Mouse (Mus musculus): ENCODE data around the gene Ccdc6. TPM values are rescaled to one million over a fixed set of nuclear protein-coding genes. Genes with fewer than 3 reads are reported as not detected.

Gene Ccdc6
- polyA plus RNA-seq, 1 experiment from 2014 or later: 17.5 TPM

DNA sequence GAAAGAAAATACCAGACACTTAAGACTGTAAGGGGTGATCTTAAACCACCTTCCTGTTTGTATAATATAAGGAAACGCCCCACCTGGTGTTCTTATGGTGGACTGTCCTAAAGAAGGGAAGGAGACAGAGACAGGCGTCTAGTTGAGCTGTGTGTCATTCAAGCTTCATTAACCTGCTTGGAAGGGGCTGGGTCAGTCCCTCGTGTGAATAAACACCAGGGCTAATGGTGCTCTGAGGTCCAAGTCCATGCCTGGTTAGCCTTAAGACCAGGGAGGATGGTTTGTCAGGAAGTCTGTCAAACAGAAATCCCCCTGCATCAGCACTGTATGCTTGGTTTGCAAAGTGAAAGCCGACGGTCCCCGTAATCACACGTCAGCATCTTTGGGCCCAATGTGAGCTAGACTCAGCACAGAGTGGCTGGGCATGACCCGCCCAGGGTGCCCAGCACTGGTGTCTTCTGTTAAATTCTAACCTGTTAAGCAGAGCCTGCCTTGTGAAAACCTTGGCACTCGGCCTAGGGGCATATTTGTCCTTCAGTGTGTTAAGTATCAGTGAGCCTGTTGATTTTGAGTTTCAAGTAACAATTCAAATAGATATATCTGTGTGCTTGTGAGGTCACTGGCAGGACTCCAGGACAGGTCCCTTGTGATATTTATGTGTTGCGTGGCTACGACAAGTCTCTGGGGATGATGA is 84.5 kb downstream of the Ccdc6 start:
- H3K9ac ChIP-seq (replicated peaks): no peak overlapping the region
- peaks cover 13% of the 10 kb centered on the region for H3K36me3 ChIP-seq
- no peak overlapping the region for H3K27ac ChIP-seq (replicated peaks)
- H3K4me3 ChIP-seq: no peak overlapping the region
- no peaks in the 10 kb centered on the region for H3K27me3 ChIP-seq
- no peaks in the 10 kb centered on the region for H3K9me3 ChIP-seq
- peaks cover 9% of the 10 kb centered on the region for H3K4me1 ChIP-seq
- no peak overlapping the region for H3K4me2 ChIP-seq (replicated peaks)
- ATAC-seq (replicated peaks): no peak
- 82% methylated on average over 11 of the region's 11 CpGs for WGBS

DNA sequence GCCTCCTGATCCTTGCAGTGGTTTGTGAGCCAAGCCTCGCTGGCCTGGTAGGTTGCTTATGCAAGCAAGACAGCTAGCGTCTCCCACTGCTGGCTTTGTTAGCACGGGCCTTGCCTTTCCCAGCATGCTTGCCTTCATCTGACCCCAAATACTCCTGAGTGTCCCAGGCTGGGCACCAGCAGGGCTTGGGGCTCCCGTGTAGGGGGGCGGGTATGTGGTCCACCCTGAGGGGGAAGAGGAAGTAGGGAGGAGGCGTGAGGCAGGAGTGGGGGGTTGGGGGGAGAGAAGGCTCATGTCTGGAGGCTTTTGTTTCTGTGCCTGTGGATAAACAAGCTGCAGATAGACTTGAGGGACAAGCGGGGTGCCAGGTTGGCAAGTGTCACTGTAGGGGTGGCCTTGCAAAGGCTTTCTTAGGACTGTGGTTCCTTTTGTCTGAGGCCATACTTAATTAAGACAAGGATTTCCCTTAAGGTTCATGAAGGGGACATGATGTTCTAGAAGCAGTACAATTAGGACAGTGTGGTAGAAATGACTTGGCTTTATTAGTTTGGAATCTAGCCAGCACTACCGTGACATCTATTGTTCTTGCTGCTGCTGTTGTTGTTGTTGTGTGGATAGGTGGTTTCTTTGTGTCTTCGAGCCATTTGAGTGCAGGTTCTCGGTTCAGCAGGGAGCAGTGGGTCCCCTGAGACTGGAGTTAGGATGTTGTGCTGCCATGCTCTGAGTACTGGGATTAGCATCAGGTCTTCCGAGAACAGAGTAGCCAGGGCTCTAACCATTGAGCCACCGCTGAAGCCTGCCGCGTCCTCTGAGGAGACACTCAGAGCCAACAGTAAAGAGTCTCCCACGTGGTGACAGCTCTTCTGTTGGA is 86.5 kb downstream of the Ccdc6 start:
- 63% methylated on average over 15 of the region's 15 CpGs for WGBS

DNA sequence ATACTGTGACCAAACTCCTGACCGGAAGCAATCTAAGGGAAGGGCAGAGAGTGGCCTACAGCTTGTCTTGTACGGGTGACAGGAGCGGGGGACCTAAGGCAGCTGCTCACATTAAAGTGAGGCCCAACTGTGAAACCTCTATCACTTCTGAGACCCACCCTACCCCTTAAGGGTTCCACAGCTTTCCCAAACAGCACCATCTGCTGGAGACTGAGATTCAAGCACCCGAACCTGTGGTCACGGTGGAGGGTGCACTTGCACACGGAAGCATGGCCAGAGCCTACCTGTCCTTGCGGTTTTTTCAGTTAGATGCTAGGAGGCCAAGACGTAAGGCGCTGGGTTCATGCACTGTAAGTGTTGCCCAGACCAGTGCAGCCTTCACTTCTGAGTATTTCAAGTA is 89.2 kb downstream of the Ccdc6 start:
- H3K27me3 ChIP-seq: no peaks in the 10 kb centered on the region
- ATAC-seq (replicated peaks): no peak
- no peak overlapping the region for H3K4me2 ChIP-seq (replicated peaks)
- 81% methylated on average over 9 of the region's 9 CpGs for WGBS
- no peaks in the 10 kb centered on the region for H3K9me3 ChIP-seq
- no peak overlapping the region for H3K27ac ChIP-seq (replicated peaks)
- H3K4me3 ChIP-seq: no peak overlapping the region
- peaks cover 31% of the 10 kb centered on the region for H3K36me3 ChIP-seq
- no peak overlapping the region for H3K9ac ChIP-seq (replicated peaks)
- peaks cover 9% of the 10 kb centered on the region for H3K4me1 ChIP-seq

More for the DNA sequence above, 86.5 kb downstream of the Ccdc6 start:
- Histone ChIP-seq H3K4me1 (peaks cover 9% of the 10 kb centered on the region), H3K27me3 (no peaks in the 10 kb centered on the region), H3K4me3 (no peak overlapping the region), H3K27ac (replicated peaks) (peak overlapping the region; percentile 45; the same call in 1 of the 2 replicates), H3K4me2 (replicated peaks) (no peak overlapping the region), H3K36me3 (peaks cover 20% of the 10 kb centered on the region), H3K9me3 (no peaks in the 10 kb centered on the region), H3K9ac (replicated peaks) (no peak overlapping the region)
- ATAC-seq (replicated peaks): no peak

DNA sequence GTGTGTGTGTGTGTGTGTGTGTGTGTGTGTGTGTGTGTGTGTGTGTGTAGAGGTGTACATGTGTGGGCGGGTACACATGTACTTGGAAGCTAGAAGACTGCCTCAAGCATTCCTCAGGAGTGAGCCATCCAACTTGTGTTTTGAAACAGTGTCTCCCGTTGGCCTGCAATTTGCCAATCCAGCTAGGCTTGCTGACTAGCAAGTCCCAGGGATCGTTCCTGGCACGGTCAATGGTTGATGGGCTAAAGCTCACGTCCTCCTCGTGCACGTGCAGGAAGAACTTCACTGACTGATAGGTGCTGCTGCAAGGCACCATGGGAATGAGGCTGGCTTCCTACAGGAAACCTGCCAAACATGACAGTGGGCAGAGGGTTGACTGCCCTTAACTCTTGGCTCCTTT is 89.7 kb downstream of the Ccdc6 start:
- no peak overlapping the region for H3K4me3 ChIP-seq
- H3K9ac ChIP-seq (replicated peaks): no peak overlapping the region
- H3K4me2 ChIP-seq (replicated peaks): no peak overlapping the region
- H3K27me3 ChIP-seq: no peaks in the 10 kb centered on the region
- peaks cover 9% of the 10 kb centered on the region for H3K4me1 ChIP-seq
- H3K36me3 ChIP-seq: peaks cover 31% of the 10 kb centered on the region
- ATAC-seq (replicated peaks): no peak
- no peaks in the 10 kb centered on the region for H3K9me3 ChIP-seq
- WGBS: 97% methylated on average over 7 of the region's 7 CpGs
- H3K27ac ChIP-seq (replicated peaks): no peak overlapping the region

DNA sequence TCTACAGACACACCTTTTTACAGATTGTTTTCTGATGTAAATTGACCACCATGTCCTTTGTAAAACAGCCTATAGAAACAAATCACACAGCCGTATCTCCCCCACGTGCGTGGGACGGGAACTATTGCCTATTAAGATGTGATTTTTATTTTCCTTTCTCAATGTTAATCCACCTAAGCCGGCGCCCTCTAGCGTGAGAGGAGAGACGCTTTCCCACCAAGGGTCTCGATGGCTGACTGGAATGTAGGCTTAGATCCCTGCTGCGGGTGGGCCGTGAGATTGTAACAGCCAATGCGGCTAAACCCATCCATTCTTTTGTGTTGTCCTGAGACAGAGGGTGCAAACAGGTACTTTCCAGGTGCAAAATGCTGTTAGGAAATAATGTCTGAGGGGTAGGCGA is 92.9 kb downstream of the Ccdc6 start:
- Histone ChIP-seq H3K9me3 (no peaks in the 10 kb centered on the region), H3K27me3 (no peaks in the 10 kb centered on the region), H3K9ac (replicated peaks) (no peak overlapping the region), H3K4me3 (no peak overlapping the region), H3K4me2 (replicated peaks) (no peak overlapping the region), H3K4me1 (no peaks in the 10 kb centered on the region), H3K36me3 (peaks cover 36% of the 10 kb centered on the region), H3K27ac (replicated peaks) (no peak overlapping the region)
- WGBS: 81% methylated on average over 13 of the region's 13 CpGs
- ATAC-seq (replicated peaks): no peak

DNA sequence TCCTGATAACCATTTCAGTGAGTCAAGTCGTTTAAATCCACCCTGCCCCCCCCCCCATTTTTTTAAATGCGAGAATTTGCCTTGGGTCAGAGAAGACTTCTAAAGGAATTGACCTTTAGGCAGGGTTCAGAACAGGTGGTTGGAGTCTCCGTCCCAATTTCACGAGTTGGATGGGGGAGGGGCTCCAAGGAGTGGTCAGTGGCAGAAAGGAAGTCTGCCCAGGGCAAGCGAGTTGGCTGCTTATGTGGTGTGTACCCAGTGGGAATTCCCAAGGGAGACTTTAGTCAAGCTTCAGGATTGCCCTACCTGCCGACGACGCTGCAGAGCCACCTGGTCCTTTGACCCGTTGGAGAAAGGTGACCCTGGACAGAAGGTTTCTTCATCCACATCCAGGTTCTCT is 97.4 kb downstream of the Ccdc6 start:
- Histone ChIP-seq H3K4me3 (no peak overlapping the region), H3K9ac (replicated peaks) (no peak overlapping the region), H3K27me3 (no peaks in the 10 kb centered on the region), H3K4me1 (no peaks in the 10 kb centered on the region), H3K9me3 (no peaks in the 10 kb centered on the region), H3K36me3 (peaks cover 13% of the 10 kb centered on the region), H3K4me2 (replicated peaks) (no peak overlapping the region), H3K27ac (replicated peaks) (no peak overlapping the region)
- WGBS: 78% methylated on average over 9 of the region's 9 CpGs
- ATAC-seq (replicated peaks): no peak

DNA sequence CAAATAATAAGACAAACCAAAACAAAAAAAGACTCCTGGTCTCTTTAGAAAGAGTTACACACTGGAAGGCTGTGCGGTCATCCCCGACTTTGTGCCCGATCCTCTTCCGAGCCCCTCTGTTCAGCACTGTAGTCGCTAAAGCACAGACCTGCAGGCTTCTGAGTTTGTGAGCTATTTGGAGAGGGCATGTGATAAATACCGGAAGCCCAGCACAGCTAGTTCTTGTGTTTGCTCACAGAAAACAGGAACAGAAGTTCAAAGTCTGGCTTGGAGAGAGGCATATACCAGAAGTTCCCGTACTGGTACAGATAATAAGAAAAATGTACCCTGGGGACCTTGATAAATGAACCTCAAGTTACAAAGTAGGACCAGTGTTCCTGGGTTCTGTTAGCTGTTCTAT is 98.4 kb downstream of the Ccdc6 start:
- WGBS: 85% methylated on average over 7 of the region's 7 CpGs
- Histone ChIP-seq H3K36me3 (0 out of 2 replicates have a peak, but pooled peaks cover 5% of the 10 kb centered on the region), H3K4me2 (replicated peaks) (no peak overlapping the region), H3K27ac (replicated peaks) (no peak overlapping the region), H3K9me3 (no peaks in the 10 kb centered on the region), H3K9ac (replicated peaks) (no peak overlapping the region), H3K4me3 (no peak overlapping the region), H3K27me3 (no peaks in the 10 kb centered on the region), H3K4me1 (no peaks in the 10 kb centered on the region)
- ATAC-seq (replicated peaks): no peak

DNA sequence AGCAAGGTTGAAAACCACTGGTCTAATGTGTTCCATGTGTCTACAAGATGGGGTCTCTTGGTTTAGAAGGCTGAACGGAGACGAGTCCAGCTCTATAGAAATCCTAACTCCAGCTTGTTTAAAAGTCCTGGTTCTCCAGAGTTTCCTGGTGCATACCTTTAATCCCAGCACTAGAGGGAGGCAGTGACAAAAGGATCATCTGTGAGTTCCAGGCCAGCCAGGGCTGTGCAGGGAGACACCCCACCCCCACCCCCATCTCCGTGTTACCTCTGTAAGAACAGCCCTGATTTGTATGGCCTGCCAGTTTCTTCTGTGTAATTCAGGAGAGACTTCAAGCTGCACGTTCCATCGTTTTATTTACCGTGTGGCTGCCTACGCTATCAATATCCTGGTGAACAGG is 98.9 kb downstream of the Ccdc6 start:
- Histone ChIP-seq H3K27ac (replicated peaks) (no peak overlapping the region), H3K4me2 (replicated peaks) (no peak overlapping the region), H3K27me3 (no peaks in the 10 kb centered on the region), H3K4me1 (0 out of 2 replicates have a peak, but pooled peaks cover 4% of the 10 kb centered on the region), H3K9ac (replicated peaks) (no peak overlapping the region), H3K4me3 (no peak overlapping the region), H3K36me3 (0 out of 2 replicates have a peak, but pooled peaks cover 5% of the 10 kb centered on the region), H3K9me3 (no peaks in the 10 kb centered on the region)
- WGBS: 61% methylated on average over 7 of the region's 7 CpGs
- ATAC-seq (replicated peaks): 0 out of 2 replicates have a peak, but pooled peaks have one; percentile 41

DNA sequence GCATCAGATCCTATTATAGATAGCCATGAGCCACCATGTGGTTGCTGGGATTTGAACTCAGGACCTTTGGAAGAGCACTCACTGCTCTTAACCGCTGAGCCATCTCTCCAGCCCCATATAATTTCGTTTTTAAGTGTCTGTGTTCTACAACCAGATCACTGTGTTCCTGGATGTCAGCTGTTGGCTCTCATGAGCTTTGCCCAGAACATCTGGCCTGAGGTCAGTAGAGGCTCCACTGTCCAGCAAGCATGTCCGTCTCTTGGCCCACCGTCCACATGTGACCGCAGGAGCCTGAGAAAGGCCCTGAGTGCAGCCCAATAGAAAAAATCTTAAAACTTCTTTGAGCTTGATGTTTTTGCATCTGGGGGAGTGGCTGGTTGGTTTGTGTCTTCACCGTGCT is 99.7 kb downstream of the Ccdc6 start:
- H3K27me3 ChIP-seq: no peaks in the 10 kb centered on the region
- 0 out of 2 replicates have a peak, but pooled peaks cover 5% of the 10 kb centered on the region for H3K36me3 ChIP-seq
- H3K9me3 ChIP-seq: no peaks in the 10 kb centered on the region
- 88% methylated on average over 6 of the region's 6 CpGs for WGBS
- no peak overlapping the region for H3K4me3 ChIP-seq
- no peak overlapping the region for H3K9ac ChIP-seq (replicated peaks)
- H3K4me1 ChIP-seq: peaks cover 6% of the 10 kb centered on the region; the same call in 1 of the 2 replicates
- H3K27ac ChIP-seq (replicated peaks): no peak overlapping the region
- no peak for ATAC-seq (replicated peaks)
- no peak overlapping the region for H3K4me2 ChIP-seq (replicated peaks)

DNA sequence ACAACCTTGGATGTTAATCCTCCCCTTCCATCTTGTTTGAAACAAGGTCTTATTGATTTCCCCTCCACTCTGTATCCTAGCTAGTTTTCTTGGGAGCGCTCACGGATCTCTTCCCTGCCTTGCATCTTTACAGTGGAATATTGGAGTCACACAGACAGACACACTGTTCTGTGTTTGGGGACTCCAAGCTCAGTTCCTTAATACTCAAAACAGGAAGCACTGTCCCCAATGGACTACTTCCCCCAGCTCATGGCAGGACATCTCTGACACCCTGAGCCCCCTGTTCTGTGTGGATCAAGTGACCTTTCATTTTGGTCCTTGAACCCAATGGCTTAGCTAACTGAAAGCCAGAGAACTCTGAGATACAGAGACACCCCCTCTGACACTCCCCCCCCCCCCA is 100.7 kb downstream of the Ccdc6 start:
- no peaks in the 10 kb centered on the region for H3K9me3 ChIP-seq
- H3K27ac ChIP-seq (replicated peaks): no peak overlapping the region
- H3K9ac ChIP-seq (replicated peaks): no peak overlapping the region
- 91% methylated on average over 2 of the region's 2 CpGs for WGBS
- no peak overlapping the region for H3K4me2 ChIP-seq (replicated peaks)
- 0 out of 2 replicates have a peak, but pooled peaks cover 5% of the 10 kb centered on the region for H3K36me3 ChIP-seq
- H3K4me1 ChIP-seq: peaks cover 6% of the 10 kb centered on the region; the same call in 1 of the 2 replicates
- H3K4me3 ChIP-seq: no peak overlapping the region
- H3K27me3 ChIP-seq: no peaks in the 10 kb centered on the region
- no peak for ATAC-seq (replicated peaks)

DNA sequence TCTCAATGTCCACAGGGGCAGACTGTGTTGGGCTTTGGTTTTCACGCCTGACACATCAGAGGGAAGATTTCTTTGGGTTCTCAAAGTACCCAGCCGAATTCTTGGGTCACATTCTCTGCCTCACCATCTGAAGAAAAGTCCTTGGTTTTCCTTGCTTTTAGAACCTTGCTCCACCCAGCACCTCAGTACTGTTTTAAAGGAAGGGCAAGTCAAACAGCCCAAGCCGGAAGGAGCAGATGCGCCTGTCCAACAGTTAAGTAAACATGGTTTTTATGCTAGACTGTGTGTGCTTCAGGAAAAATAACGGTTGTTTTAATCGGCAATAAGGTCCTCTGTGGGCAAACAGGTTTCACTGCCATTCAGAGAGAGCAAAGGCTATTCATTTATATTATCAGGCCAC is 101.1 kb downstream of the Ccdc6 start:
- H3K4me3 ChIP-seq: no peak overlapping the region
- no peaks in the 10 kb centered on the region for H3K9me3 ChIP-seq
- H3K27me3 ChIP-seq: no peaks in the 10 kb centered on the region
- H3K36me3 ChIP-seq: 0 out of 2 replicates have a peak, but pooled peaks cover 5% of the 10 kb centered on the region
- ATAC-seq (replicated peaks): no peak
- no peak overlapping the region for H3K4me2 ChIP-seq (replicated peaks)
- 69% methylated on average over 6 of the region's 6 CpGs for WGBS
- H3K4me1 ChIP-seq: peaks cover 6% of the 10 kb centered on the region; the same call in 1 of the 2 replicates
- H3K27ac ChIP-seq (replicated peaks): no peak overlapping the region
- no peak overlapping the region for H3K9ac ChIP-seq (replicated peaks)

DNA sequence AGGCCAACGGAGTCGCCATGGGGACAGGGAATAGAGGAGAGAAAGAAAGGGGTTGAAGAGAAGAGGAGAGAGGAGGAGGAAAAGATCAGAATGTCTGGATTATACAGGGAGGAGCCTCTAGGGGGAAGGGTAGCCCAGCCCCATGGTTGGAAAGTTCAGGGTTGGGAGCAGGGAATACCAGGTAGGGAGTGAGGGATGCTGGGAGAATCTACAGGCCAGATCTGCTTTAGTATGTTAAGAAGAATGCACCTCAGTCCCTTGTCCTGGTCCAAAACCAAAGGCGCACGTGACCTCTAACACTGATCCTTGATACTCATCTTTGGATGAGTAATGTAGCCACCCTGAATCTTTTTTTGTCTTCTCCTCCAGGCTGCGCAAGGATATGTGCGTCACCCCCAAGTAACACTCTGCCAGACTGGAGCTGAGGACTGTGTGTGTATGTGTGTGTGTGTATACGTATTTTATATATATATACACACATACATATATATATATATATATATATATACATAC is 102.1 kb downstream of the Ccdc6 start:
- Histone ChIP-seq H3K9me3 (no peaks in the 10 kb centered on the region), H3K9ac (replicated peaks) (no peak overlapping the region), H3K4me1 (peaks cover 6% of the 10 kb centered on the region; the same call in 1 of the 2 replicates), H3K27ac (replicated peaks) (no peak overlapping the region), H3K4me2 (replicated peaks) (no peak overlapping the region), H3K4me3 (no peak overlapping the region), H3K36me3 (no peaks in the 10 kb centered on the region), H3K27me3 (no peaks in the 10 kb centered on the region)
- WGBS: 91% methylated on average over 7 of the region's 7 CpGs
- ATAC-seq (replicated peaks): peak; percentile 16; the same call in 1 of the 2 replicates

All from forebrain, embryonic 15.5 days (tissue).